Mouse (Mus musculus) MEL (cell line): ENCODE data around the gene Mcrip2. TPM values are rescaled to one million over a fixed set of nuclear protein-coding genes. Genes with fewer than 3 reads are reported as not detected.
A peak's percentile ranks its signal among the peaks of the same experiment; 100 is the strongest.

ENCODE experiments used
- DNase-seq: peaks from one replicate; pipeline ENCODE4 v3.0.0; 2011; ENCODE audit warnings: low read depth, low spot score
- H3K27ac ChIP-seq: 2 replicates; pipeline ENCODE4 v1.5.1; 2012; ENCODE audit warnings: low read depth, mild to moderate bottlenecking, control low read depth, low read length, moderate library complexity; ENCODE audit not compliant: control insufficient read depth
- H3K27me3 ChIP-seq, 2 experiments: fragments of 150-350 bp in 1 of 2; sonication (generic) in 1 of 2; 2 replicates each; pipeline ENCODE4 v1.6.1; 2012; ENCODE audit warnings: low read length in 2 of 2, mild to moderate bottlenecking in 2 of 2, improper control_type of control experiment in 1 of 2, moderate library complexity in 1 of 2; ENCODE audit not compliant: insufficient read depth in 2 of 2, control insufficient read depth in 1 of 2
- H3K36me3 ChIP-seq, 2 experiments: 2 replicates each; pipeline ENCODE4 v1.6.1; 2012 to 2014; ENCODE audit warnings: low read length in 2 of 2, improper control_type of control experiment in 1 of 2, inconsistent platforms in 1 of 2, mild to moderate bottlenecking in 1 of 2; ENCODE audit not compliant: insufficient read depth in 2 of 2, control insufficient read depth in 1 of 2
- H3K4me1 ChIP-seq, 2 experiments: fragments of 150-350 bp in 1 of 2; sonication (generic) in 1 of 2; 2 replicates each; pipeline ENCODE4 v1.6.1; 2012; ENCODE audit warnings: low read length in 2 of 2, improper control_type of control experiment in 1 of 2, mild to moderate bottlenecking in 1 of 2; ENCODE audit not compliant: insufficient read depth in 2 of 2, control insufficient read depth in 1 of 2
- H3K4me3 ChIP-seq, 2 experiments: fragments of 150-350 bp in 1 of 2; sonication (generic) in 1 of 2; 2 replicates each; pipeline ENCODE4 v1.5.1; 2012; ENCODE audit warnings: low read depth in 2 of 2, low read length in 2 of 2, mild to moderate bottlenecking in 2 of 2, moderate library complexity in 2 of 2, control low read depth in 1 of 2, improper control_type of control experiment in 1 of 2; ENCODE audit not compliant: control insufficient read depth in 1 of 2, insufficient read depth in 1 of 2
- H3K79me2 ChIP-seq: 2 replicates; pipeline ENCODE4 v1.6.1; 2012; ENCODE audit warnings: mild to moderate bottlenecking, low read length, moderate library complexity; ENCODE audit not compliant: control insufficient read depth, poor library complexity, insufficient read depth
- H3K9ac ChIP-seq: 2 replicates; pipeline ENCODE4 v1.6.1; 2012; ENCODE audit warnings: low read depth, mild to moderate bottlenecking, control low read depth, low read length, moderate library complexity; ENCODE audit not compliant: control insufficient read depth, poor library complexity, severe bottlenecking
- H3K9me3 ChIP-seq: fragments of 150-350 bp; sonication (generic); replicated peaks from 2 replicates; pipeline ENCODE4 v1.6.1; 2012; ENCODE audit warnings: mild to moderate bottlenecking, low read length, improper control_type of control experiment, moderate library complexity; ENCODE audit not compliant: insufficient read depth
- BHLHE40 ChIP-seq: IDR thresholded peaks from 2 replicates; pipeline ENCODE4 v1.6.1; 2012; ENCODE audit warnings: low read depth, mild to moderate bottlenecking, inconsistent platforms, low read length, improper control_type of control experiment, borderline replicate concordance
- CHD1 ChIP-seq: IDR thresholded peaks from 2 replicates; pipeline ENCODE4 v1.6.1; 2012; ENCODE audit warnings: low read depth, mild to moderate bottlenecking, inconsistent platforms, low read length, improper control_type of control experiment
- CHD2 ChIP-seq: IDR thresholded peaks from 2 replicates; pipeline ENCODE4 v1.6.1; 2011; ENCODE audit warnings: low read length, improper control_type of control experiment
- CTCF ChIP-seq, 3 experiments: IDR thresholded peaks in 2 of 3; conservative IDR thresholded peaks in 1 of 3; 2 replicates each; pipeline ENCODE4 v1.5.1; 2011 to 2012; ENCODE audit warnings: low read length in 3 of 3, low read depth in 2 of 3, mild to moderate bottlenecking in 2 of 3, improper control_type of control experiment in 1 of 3, inconsistent platforms in 1 of 3, mixed read lengths in 1 of 3, moderate library complexity in 1 of 3; ENCODE audit not compliant: control insufficient read depth in 1 of 3, insufficient read depth in 1 of 3, poor library complexity in 1 of 3, severe bottlenecking in 1 of 3
- ELF1 ChIP-seq: IDR thresholded peaks from 2 replicates; pipeline ENCODE4 v1.6.1; 2014; ENCODE audit warnings: low read depth, mild to moderate bottlenecking, inconsistent platforms, low read length, improper control_type of control experiment, moderate library complexity
- EP300 ChIP-seq, 2 experiments: IDR thresholded peaks; 2 replicates each; pipeline ENCODE4 v1.6.1; 2011; ENCODE audit warnings: improper control_type of control experiment in 2 of 2, low read length in 2 of 2, low read depth in 1 of 2, mild to moderate bottlenecking in 1 of 2
- ETS1 ChIP-seq: IDR thresholded peaks from 2 replicates; pipeline ENCODE4 v1.6.1; 2012; ENCODE audit warnings: low read depth, mild to moderate bottlenecking, inconsistent platforms, low read length, improper control_type of control experiment, moderate library complexity
- GABPA ChIP-seq: IDR thresholded peaks from 2 replicates; pipeline ENCODE4 v1.6.1; 2012; ENCODE audit warnings: low read depth, mild to moderate bottlenecking, inconsistent platforms, low read length, improper control_type of control experiment, moderate library complexity
- GATA1 ChIP-seq: IDR thresholded peaks from 2 replicates; pipeline ENCODE4 v1.6.1; 2011; ENCODE audit warnings: low read depth, low read length, improper control_type of control experiment
- HCFC1 ChIP-seq: IDR thresholded peaks from 2 replicates; pipeline ENCODE4 v1.6.1; 2012; ENCODE audit warnings: low read depth, mild to moderate bottlenecking, inconsistent platforms, low read length, improper control_type of control experiment, moderate library complexity
- JUND ChIP-seq: IDR thresholded peaks from 2 replicates; pipeline ENCODE4 v1.6.1; 2011; ENCODE audit warnings: low read depth, mild to moderate bottlenecking, improper control_type of control experiment, low read length
- KAT2A ChIP-seq: conservative IDR thresholded peaks from 2 replicates; pipeline ENCODE4 v1.6.1; 2012; ENCODE audit warnings: low read depth, low read length, improper control_type of control experiment, inconsistent platforms
- MAFK ChIP-seq: IDR thresholded peaks from 2 replicates; pipeline ENCODE4 v1.6.1; 2011; ENCODE audit warnings: low read depth, mild to moderate bottlenecking, low read length, improper control_type of control experiment, borderline replicate concordance
- MAX ChIP-seq: IDR thresholded peaks from 2 replicates; pipeline ENCODE4 v1.6.1; 2011; ENCODE audit warnings: low read length, improper control_type of control experiment
- MAZ ChIP-seq: IDR thresholded peaks from 2 replicates; pipeline ENCODE4 v1.6.1; 2012; ENCODE audit warnings: low read depth, mild to moderate bottlenecking, inconsistent platforms, low read length, improper control_type of control experiment
- MEF2A ChIP-seq: IDR thresholded peaks from 2 replicates; pipeline ENCODE4 v1.6.1; 2014; ENCODE audit warnings: low read depth, mild to moderate bottlenecking, inconsistent platforms, low read length, improper control_type of control experiment; ENCODE audit not compliant: poor library complexity, insufficient replicate concordance, severe bottlenecking; ENCODE audit errors: extremely low read depth
- MXI1 ChIP-seq: IDR thresholded peaks from 2 replicates; pipeline ENCODE4 v1.6.1; 2011; ENCODE audit warnings: mild to moderate bottlenecking, low read depth, low read length, improper control_type of control experiment
- MYB ChIP-seq: IDR thresholded peaks from 2 replicates; pipeline ENCODE4 v1.6.1; 2011; ENCODE audit warnings: mild to moderate bottlenecking, low read depth, low read length, improper control_type of control experiment
- MYC ChIP-seq: IDR thresholded peaks from 2 replicates; pipeline ENCODE4 v1.6.1; 2011; ENCODE audit warnings: low read depth, mild to moderate bottlenecking, low read length, improper control_type of control experiment, moderate library complexity
- NELFE ChIP-seq: IDR thresholded peaks from 2 replicates; pipeline ENCODE4 v1.6.1; 2011; ENCODE audit warnings: low read depth, low read length, improper control_type of control experiment
- NRF1 ChIP-seq: IDR thresholded peaks from 2 replicates; pipeline ENCODE4 v1.6.1; 2014; ENCODE audit warnings: low read depth, mild to moderate bottlenecking, inconsistent platforms, low read length, improper control_type of control experiment, moderate library complexity; ENCODE audit not compliant: poor library complexity, insufficient read depth, severe bottlenecking
- POLR2A ChIP-seq, 2 experiments: IDR thresholded peaks; 2 replicates each; pipeline ENCODE4 v1.6.1; 2011 to 2012; ENCODE audit warnings: low read length in 2 of 2, mild to moderate bottlenecking in 2 of 2, control low read depth in 1 of 2, improper control_type of control experiment in 1 of 2, low read depth in 1 of 2, moderate library complexity in 1 of 2; ENCODE audit not compliant: control insufficient read depth in 1 of 2, insufficient read depth in 1 of 2, poor library complexity in 1 of 2
- POLR2AphosphoS5 ChIP-seq: IDR thresholded peaks from 2 replicates; pipeline ENCODE4 v1.6.1; 2012; ENCODE audit warnings: low read depth, borderline replicate concordance, mild to moderate bottlenecking, inconsistent platforms, low read length, moderate library complexity, mixed read lengths
- RAD21 ChIP-seq: IDR thresholded peaks from 2 replicates; pipeline ENCODE4 v1.6.1; 2011; ENCODE audit warnings: mild to moderate bottlenecking, low read depth, low read length, improper control_type of control experiment
- RCOR1 ChIP-seq: IDR thresholded peaks from 2 replicates; pipeline ENCODE4 v1.6.1; 2012; ENCODE audit warnings: low read depth, mild to moderate bottlenecking, inconsistent platforms, low read length, improper control_type of control experiment
- SIN3A ChIP-seq: IDR thresholded peaks from 2 replicates; pipeline ENCODE4 v1.6.1; 2012; ENCODE audit warnings: low read length, improper control_type of control experiment, inconsistent platforms
- SMC3 ChIP-seq: IDR thresholded peaks from 2 replicates; pipeline ENCODE4 v1.6.1; 2011; ENCODE audit warnings: low read depth, low read length, improper control_type of control experiment
- TAL1 ChIP-seq: IDR thresholded peaks from 2 replicates; pipeline ENCODE4 v1.6.1; 2012; ENCODE audit warnings: mild to moderate bottlenecking, inconsistent platforms, low read length, moderate library complexity, mixed read lengths
- TBP ChIP-seq: IDR thresholded peaks from 2 replicates; pipeline ENCODE4 v1.8.0; 2011; ENCODE audit warnings: low read depth, low read length, improper control_type of control experiment
- TCF12 ChIP-seq: IDR thresholded peaks from 2 replicates; pipeline ENCODE4 v1.6.1; 2014; ENCODE audit warnings: low read depth, mild to moderate bottlenecking, inconsistent platforms, low read length, improper control_type of control experiment, moderate library complexity
- UBTF ChIP-seq: IDR thresholded peaks from 2 replicates; pipeline ENCODE4 v1.6.1; 2012; ENCODE audit warnings: low read depth, mild to moderate bottlenecking, inconsistent platforms, low read length, improper control_type of control experiment, moderate library complexity, borderline replicate concordance; ENCODE audit not compliant: insufficient read depth
- USF1 ChIP-seq: IDR thresholded peaks from 2 replicates; pipeline ENCODE4 v1.6.1; 2014; ENCODE audit warnings: low read depth, mild to moderate bottlenecking, inconsistent platforms, low read length, improper control_type of control experiment, moderate library complexity
- USF2 ChIP-seq, 2 experiments: IDR thresholded peaks; 2 replicates each; pipeline ENCODE4 v1.6.1; 2011 to 2012; ENCODE audit warnings: improper control_type of control experiment in 2 of 2, low read length in 2 of 2, borderline replicate concordance in 1 of 2, inconsistent platforms in 1 of 2, low read depth in 1 of 2, mild to moderate bottlenecking in 1 of 2; ENCODE audit not compliant: insufficient read depth in 1 of 2
- ZMIZ1 ChIP-seq: IDR thresholded peaks from 2 replicates; pipeline ENCODE4 v1.6.1; 2012; ENCODE audit warnings: low read depth, mild to moderate bottlenecking, inconsistent platforms, low read length, improper control_type of control experiment, moderate library complexity
- ZNF384 ChIP-seq: IDR thresholded peaks from 2 replicates; pipeline ENCODE4 v1.6.1; 2012; ENCODE audit warnings: low read depth, mild to moderate bottlenecking, inconsistent platforms, low read length, improper control_type of control experiment
- polyA plus RNA-seq, 2 experiments: library from polyadenylated mRNA; stranded (reverse) in 1 of 2; unstranded in 1 of 2; fragments of >175 nt in 1 of 2; fragments of >200 nt in 1 of 2; gene quantifications; 2 replicates each; pipeline versions ENCODE4 v1.2.1 to v1.2.4; 2012; ENCODE audit warnings: low replicate concordance in 2 of 2, low read depth in 1 of 2; ENCODE audit not compliant: insufficient read length in 2 of 2, insufficient read depth in 1 of 2, missing spikeins in 1 of 2
- total RNA-seq: library from RNA; depleted of rRNA; stranded (reverse); fragments of 300-350 nt; gene quantifications from 2 replicates; pipeline ENCODE4 v1.2.3, GENCODE M21; 2012

The Mcrip2 gene
- total and polyA plus RNA-seq, 3 experiments, result 88.9 to 281 (median 107) TPM

DNA sequence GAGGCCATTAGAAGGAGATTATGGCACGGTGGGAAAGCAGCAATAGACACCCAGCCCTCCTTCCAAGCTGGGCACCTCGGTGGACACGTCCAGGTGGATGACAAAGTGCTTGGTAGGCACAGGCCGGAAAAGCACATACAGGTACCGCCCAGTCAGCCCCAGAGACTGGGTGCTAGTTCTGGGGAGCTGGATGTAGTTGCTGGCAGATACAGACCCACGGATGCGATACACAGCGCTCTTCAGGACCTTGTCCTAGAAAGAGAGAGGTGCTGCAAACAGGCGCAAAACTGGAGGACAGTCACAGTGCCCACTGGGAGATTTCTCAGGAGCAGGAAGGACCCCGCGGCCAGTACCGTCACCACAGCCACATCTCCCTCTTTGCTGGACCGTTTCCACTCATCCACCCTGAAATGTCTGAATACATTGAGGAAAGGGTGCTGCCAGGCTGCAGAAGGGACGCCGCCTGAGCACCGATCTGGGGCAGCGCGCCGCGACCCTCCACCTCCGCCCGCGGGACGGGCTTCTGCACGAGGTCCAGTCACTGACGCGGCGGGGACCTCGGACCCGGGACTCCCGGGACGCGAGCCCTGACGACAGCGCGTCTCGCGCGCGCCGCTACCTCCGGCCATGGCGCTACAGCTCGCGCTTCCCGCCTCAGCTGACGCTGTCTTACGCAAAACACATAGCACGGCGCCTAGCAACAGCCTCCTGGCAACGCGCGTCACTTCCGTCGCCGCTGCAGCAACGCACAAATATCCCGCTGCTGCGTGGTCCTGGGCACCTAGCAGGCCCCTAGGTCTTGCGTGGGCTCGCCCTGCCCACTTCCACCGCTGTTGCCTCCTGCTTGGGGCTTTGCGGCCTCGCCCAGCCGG, 7.5 kb downstream of the Mcrip2 start, which contains the start of gene Wdr90:
Gene Wdr90 (minus strand): TSS at position 670 of the 872 bp plus-strand sequence.
- H3K9ac ChIP-seq, result peak within 1 kb of the TSS; percentile 76
- H3K4me1 ChIP-seq, result peaks cover 0 to 16% of the 10 kb centered on the region in 2 experiments; a peak in 2 of 4 replicates
- no peaks in the 10 kb centered on the region for H3K9me3 ChIP-seq
- H3K4me3 ChIP-seq, result peak within 1 kb of the TSS; percentile 60 to 69
- DNase-seq, result peak; percentile 96
- H3K27me3 ChIP-seq, result no peaks in the 10 kb centered on the region
- H3K36me3 ChIP-seq, result peaks cover 0 to 9% of the 10 kb centered on the region in 2 experiments; a peak in 2 of 4 replicates
- peaks cover 5% of the 10 kb centered on the region for H3K79me2 ChIP-seq
- peak within 1 kb of the TSS; percentile 42 for H3K27ac ChIP-seq
- peak; percentile 77 for TF ChIP-seq ETS1
- TF ChIP-seq MEF2A, result no peak
- peak; percentile 84 for TF ChIP-seq ELF1
- no peak for TF ChIP-seq EP300 (IDR thresholded peaks at IDR 0.05; ENCODE audit: low read depth in 1 of 2, low read length in 2 of 2)
- TF ChIP-seq MAZ, result no peak
- TF ChIP-seq USF2 (IDR thresholded peaks at IDR 0.05; ENCODE audit: borderline replicate concordance in 1 of 2, insufficient read depth in 1 of 2, low read depth in 1 of 2, low read length in 2 of 2), result no peak
- no peak for TF ChIP-seq SMC3
- no peak for TF ChIP-seq MAFK
- TF ChIP-seq NRF1, result peak; percentile 49; the same call in 1 of the 2 replicates
- no peak for TF ChIP-seq CHD2
- TF ChIP-seq UBTF, result no peak
- peak; percentile 99 for TF ChIP-seq SIN3A
- TF ChIP-seq HCFC1, result peak; percentile 92
- no peak for TF ChIP-seq ZNF384
- peak; percentile 70 to 89 for TF ChIP-seq POLR2A (IDR thresholded peaks at IDR 0.05; ENCODE audit: control insufficient read depth in 1 of 2, insufficient read depth in 1 of 2, low read depth in 1 of 2, low read length in 2 of 2, poor library complexity in 1 of 2)
- TF ChIP-seq GABPA, result no peak
- TF ChIP-seq KAT2A, result no peak; the same call in 1 of the 2 replicates
- no peak for TF ChIP-seq JUND
- TF ChIP-seq CTCF (IDR thresholded peaks at IDR 0.05 in 2 of 3, conservative IDR thresholded peaks at IDR 0.05 in 1 of 3; ENCODE audit: control insufficient read depth in 1 of 3, insufficient read depth in 1 of 3, low read depth in 2 of 3, low read length in 3 of 3, poor library complexity in 1 of 3, severe bottlenecking in 1 of 3), result 0 out of 6 replicates have a peak, but pooled peaks of 1 of the 3 experiments have one; percentile 14
- peak; percentile 41; the same call in 1 of the 2 replicates for TF ChIP-seq TBP
- peak; percentile 83 for TF ChIP-seq MAX
- no peak for TF ChIP-seq GATA1
- TF ChIP-seq TCF12, result 0 out of 2 replicates have a peak, but pooled peaks have one; percentile 39
- no peak for TF ChIP-seq RAD21
- TF ChIP-seq MYB, result no peak
- no peak for TF ChIP-seq RCOR1
- TF ChIP-seq MYC, result peak; percentile 79; the same call in 1 of the 2 replicates
- TF ChIP-seq MXI1, result peak; percentile 96
- 0 out of 2 replicates have a peak, but pooled peaks have one; percentile 36 for TF ChIP-seq USF1
- TF ChIP-seq ZMIZ1, result no peak; the same call in 1 of the 2 replicates
- TF ChIP-seq NELFE, result peak; percentile 79
- TF ChIP-seq CHD1, result no peak
- no peak for TF ChIP-seq TAL1
- TF ChIP-seq POLR2AphosphoS5, result no peak
- TF ChIP-seq BHLHE40, result no peak
